Mouse (Mus musculus) forebrain, embryonic 15.5 days (tissue): ENCODE measurements around the gene Vmn2r87. TPM values are rescaled to one million over a fixed set of nuclear protein-coding genes. Genes with fewer than 3 reads are reported as not detected.
"Not testable (repeated sequence)": the region's sequence is repeated elsewhere in the genome, so short reads cannot be mapped to it uniquely, and the experiment has no call there.

Experiments used
- ATAC-seq: fragments of 200-750 bp; cut with Nextera tagmentation; replicated peaks from 2 replicates; pipeline ENCODE4 v1.8.0; 2017; ENCODE audit warnings: mild to moderate bottlenecking, moderate TSS enrichment, moderate library complexity
- H3K27ac ChIP-seq: fragments of 300-500 bp; sonication (generic); replicated peaks from 2 replicates; pipeline ENCODE4 v1.5.1; 2015; ENCODE audit warnings: mild to moderate bottlenecking, inconsistent platforms
- H3K27me3 ChIP-seq: fragments of 300-500 bp; sonication (generic); 2 replicates; pipeline ENCODE4 v1.6.1; 2015; ENCODE audit warnings: inconsistent platforms
- H3K36me3 ChIP-seq: fragments of 300-500 bp; sonication (generic); 2 replicates; pipeline ENCODE4 v1.6.1; 2015; ENCODE audit warnings: mild to moderate bottlenecking, inconsistent platforms
- H3K4me1 ChIP-seq: fragments of 300-500 bp; sonication (generic); 2 replicates; pipeline ENCODE4 v1.6.1; 2015; ENCODE audit warnings: inconsistent platforms
- H3K4me2 ChIP-seq: fragments of 300-500 bp; sonication (generic); replicated peaks from 2 replicates; pipeline ENCODE4 v1.6.1; 2015; ENCODE audit warnings: mild to moderate bottlenecking, inconsistent platforms
- H3K4me3 ChIP-seq: fragments of 300-500 bp; sonication (generic); 2 replicates; pipeline ENCODE4 v1.5.1; 2015; ENCODE audit warnings: mild to moderate bottlenecking, inconsistent platforms
- H3K9ac ChIP-seq: fragments of 300-500 bp; sonication (generic); replicated peaks from 2 replicates; pipeline ENCODE4 v1.6.1; 2015; ENCODE audit warnings: mild to moderate bottlenecking, inconsistent platforms
- H3K9me3 ChIP-seq: fragments of 300-500 bp; sonication (generic); 2 replicates; pipeline ENCODE4 v1.6.1; 2016; ENCODE audit warnings: inconsistent platforms
- WGBS: fragments of 180-500 bp; shearing (Covaris S2); methylation state at CpG from one replicate; pipeline ENCODE4 v1.1.7; 2015; ENCODE audit warnings: mixed read lengths; 5-methylcytosine and 5-hydroxymethylcytosine counted together
- polyA plus RNA-seq: library from polyadenylated mRNA; unstranded; fragments of >200 nt; fragmentation: Nextera tagmentation; extraction: Ambion mirVana; gene quantifications from 2 replicates; pipeline ENCODE4 v1.2.1, GENCODE M21; 2015

The Vmn2r87 gene
- not detected in 2 replicates for polyA plus RNA-seq

- Histone ChIP-seq H3K27me3 (no peaks in the 10 kb centered on the region), H3K27ac (no peak within 1 kb of the TSS)
Observed at GRCm38 (mm10) chr10:130497296-130497695, at the start of gene Vmn2r87. TSS of gene Vmn2r87 (minus strand) at chr10:130497396.

GRCm38 (mm10) chr10:130544331-130544730, 47.1 kb upstream of the Vmn2r87 start:
- not testable (repeated sequence) for ATAC-seq, H3K9me3 ChIP-seq, H3K4me3 ChIP-seq, H3K27ac ChIP-seq, H3K27me3 ChIP-seq, H3K4me2 ChIP-seq, H3K36me3 ChIP-seq, H3K9ac ChIP-seq, H3K4me1 ChIP-seq
- 65% methylated on average over 1 of the region's 1 CpGs for WGBS

More at GRCm38 (mm10) chr10:130497296-130497695, at the start of gene Vmn2r87:
- Histone ChIP-seq H3K9ac (no peak within 1 kb of the TSS), H3K4me2 (no peak within 1 kb of the TSS), H3K36me3 (no peaks in the 10 kb centered on the region), H3K4me3 (no peak within 1 kb of the TSS), H3K9me3 (no peaks in the 10 kb centered on the region), H3K4me1 (no peaks in the 10 kb centered on the region)
- ATAC-seq, result no peak

- Histone ChIP-seq H3K9ac (peak overlapping the region; percentile 68), H3K27ac (peak overlapping the region; percentile 78), H3K4me2 (peak overlapping the region; percentile 80), H3K4me3 (peak overlapping the region; percentile 57)
- H3K4me1 ChIP-seq, H3K36me3 ChIP-seq, H3K27me3 ChIP-seq, H3K9me3 ChIP-seq: not testable (repeated sequence)
- ATAC-seq, result peak; percentile 98
- WGBS, result under 1% methylated on average over 21 of the region's 21 CpGs
Observed at GRCm38 (mm10) chr10:130541931-130542691, 44.9 kb upstream of the Vmn2r87 start.

GRCm38 (mm10) chr10:130536101-130536500, 38.9 kb upstream of the Vmn2r87 start:
- Histone ChIP-seq H3K9me3 (no peaks in the 10 kb centered on the region), H3K9ac (no peak overlapping the region), H3K4me1 (no peaks in the 10 kb centered on the region), H3K4me2 (no peak overlapping the region), H3K27me3 (no peaks in the 10 kb centered on the region), H3K27ac (no peak overlapping the region), H3K4me3 (no peak overlapping the region), H3K36me3 (no peaks in the 10 kb centered on the region)
- WGBS, result 68% methylated on average over 3 of the region's 3 CpGs
- ATAC-seq, result no peak

- H3K27me3 ChIP-seq, result no peaks in the 10 kb centered on the region
- WGBS, result 68% methylated on average over 10 of the region's 10 CpGs
- H3K4me3 ChIP-seq, result no peak overlapping the region
- H3K27ac ChIP-seq, result no peak overlapping the region
- no peaks in the 10 kb centered on the region for H3K4me1 ChIP-seq
- H3K9me3 ChIP-seq, result no peaks in the 10 kb centered on the region
- no peak overlapping the region for H3K4me2 ChIP-seq
- no peak for ATAC-seq
- no peak overlapping the region for H3K9ac ChIP-seq
- H3K36me3 ChIP-seq, result no peaks in the 10 kb centered on the region
Observed at GRCm38 (mm10) chr10:130527926-130528325, 30.7 kb upstream of the Vmn2r87 start.

- Histone ChIP-seq H3K9me3 (no peaks in the 10 kb centered on the region), H3K9ac (peak overlapping the region; percentile 65), H3K27ac (no peak overlapping the region), H3K4me3 (peak overlapping the region; percentile 56), H3K4me1 (peaks cover 3% of the 10 kb centered on the region; the same call in 1 of the 2 replicates), H3K27me3 (no peaks in the 10 kb centered on the region), H3K36me3 (no peaks in the 10 kb centered on the region), H3K4me2 (peak overlapping the region; percentile 90)
- ATAC-seq, result peak; percentile 99
- WGBS, result 1% methylated on average over 36 of the region's 36 CpGs
Observed at GRCm38 (mm10) chr10:130470311-130470760, 26.9 kb downstream of the Vmn2r87 start.

- H3K4me2 ChIP-seq, H3K9me3 ChIP-seq, ATAC-seq, H3K27me3 ChIP-seq, H3K27ac ChIP-seq, H3K4me1 ChIP-seq, H3K36me3 ChIP-seq, H3K4me3 ChIP-seq, H3K9ac ChIP-seq: not testable (repeated sequence)
- 91% methylated on average over 1 of the region's 1 CpGs for WGBS
Observed at GRCm38 (mm10) chr10:130455950-130456349, 41.2 kb downstream of the Vmn2r87 start, which contains the start of gene Vmn2r86. TSS of gene Vmn2r86 (minus strand) at chr10:130456050.

- H3K36me3 ChIP-seq, result no peaks in the 10 kb centered on the region
- no peaks in the 10 kb centered on the region for H3K4me1 ChIP-seq
- no peaks in the 10 kb centered on the region for H3K27me3 ChIP-seq
- H3K4me2 ChIP-seq, result no peak overlapping the region
- no peak overlapping the region for H3K4me3 ChIP-seq
- ATAC-seq, result no peak
- no peak overlapping the region for H3K9ac ChIP-seq
- H3K9me3 ChIP-seq, result no peaks in the 10 kb centered on the region
- 93% methylated on average over 21 of the region's 21 CpGs for WGBS
- no peak overlapping the region for H3K27ac ChIP-seq
Observed at GRCm38 (mm10) chr10:130444776-130445175, 52.4 kb downstream of the Vmn2r87 start.

GRCm38 (mm10) chr10:130434185-130434898, 62.9 kb downstream of the Vmn2r87 start:
- not testable (repeated sequence) for H3K36me3 ChIP-seq, H3K4me1 ChIP-seq, H3K27me3 ChIP-seq, H3K4me2 ChIP-seq, H3K27ac ChIP-seq, ATAC-seq, H3K9me3 ChIP-seq, H3K4me3 ChIP-seq, H3K9ac ChIP-seq
- WGBS, result 88% methylated on average over 11 of the region's 11 CpGs

GRCm38 (mm10) chr10:130429603-130430002, 67.6 kb downstream of the Vmn2r87 start, which contains the start of gene Vmn2r85:
TSS of gene Vmn2r85 (minus strand) at chr10:130429703.
- not testable (repeated sequence) for H3K9me3 ChIP-seq, H3K4me3 ChIP-seq, H3K27me3 ChIP-seq, H3K36me3 ChIP-seq, H3K4me1 ChIP-seq, ATAC-seq, H3K4me2 ChIP-seq, H3K27ac ChIP-seq, H3K9ac ChIP-seq

- H3K9me3 ChIP-seq, H3K4me2 ChIP-seq, H3K4me1 ChIP-seq, ATAC-seq, H3K4me3 ChIP-seq, H3K9ac ChIP-seq, H3K27me3 ChIP-seq, H3K36me3 ChIP-seq, H3K27ac ChIP-seq: not testable (repeated sequence)
- WGBS, result 85% methylated on average over 2 of the region's 2 CpGs
Observed at GRCm38 (mm10) chr10:130422368-130422767, 74.8 kb downstream of the Vmn2r87 start.
